Mouse (Mus musculus): ENCODE measurements around the gene Grb10.

Grb10 gene

GRCm38 (mm10) chr11:12038470-12038985 is at the start of gene Grb10:
Gene Grb10, minus strand, starts transcription at chr11:12038683.
- DNase-seq (ENCODE audit: extremely low spot score, low read depth, low spot score) = no peak

- DNase-seq (ENCODE audit: extremely low spot score, low read depth, low spot score) = no peak
These were observed 43.2 kb upstream of the Grb10 start for GRCm38 (mm10) chr11:12081638-12082037.

GRCm38 (mm10) chr11:12079231-12079630 is 40.7 kb upstream of the Grb10 start:
- DNase-seq (ENCODE audit: extremely low spot score, low read depth, low spot score) = no peak

- no peak for DNase-seq (ENCODE audit: extremely low spot score, low read depth, low spot score)
These were observed 37.0 kb upstream of the Grb10 start for GRCm38 (mm10) chr11:12075449-12075848.

GRCm38 (mm10) chr11:12073394-12074226 is 35.1 kb upstream of the Grb10 start:
- DNase-seq (ENCODE audit: extremely low spot score, low read depth, low spot score) = no peak

- no peak for DNase-seq (ENCODE audit: extremely low spot score, low read depth, low spot score)
These were observed 33.8 kb upstream of the Grb10 start for GRCm38 (mm10) chr11:12072322-12072721.

- DNase-seq (ENCODE audit: extremely low spot score, low read depth, low spot score) = no peak
These were observed 20.5 kb upstream of the Grb10 start for GRCm38 (mm10) chr11:12059005-12059404.

- no peak for DNase-seq (ENCODE audit: extremely low spot score, low read depth, low spot score)
These were observed 10.3 kb upstream of the Grb10 start for GRCm38 (mm10) chr11:12048547-12049327.

- no peak for DNase-seq (ENCODE audit: extremely low spot score, low read depth, low spot score)
These were observed 9.7 kb upstream of the Grb10 start for GRCm38 (mm10) chr11:12048135-12048534.

GRCm38 (mm10) chr11:12044245-12044644 is 5.8 kb upstream of the Grb10 start:
- no peak for DNase-seq (ENCODE audit: extremely low spot score, low read depth, low spot score)

- DNase-seq (ENCODE audit: extremely low spot score, low read depth, low spot score) = no peak
These were observed 3.3 kb upstream of the Grb10 start for GRCm38 (mm10) chr11:12041787-12042186.

GRCm38 (mm10) chr11:12041379-12041778 is 2.9 kb upstream of the Grb10 start:
- no peak for DNase-seq (ENCODE audit: extremely low spot score, low read depth, low spot score)

GRCm38 (mm10) chr11:12040391-12040790 is 1.9 kb upstream of the Grb10 start:
- no peak for DNase-seq (ENCODE audit: extremely low spot score, low read depth, low spot score)

GRCm38 (mm10) chr11:12039748-12040147 is 1.3 kb upstream of the Grb10 start:
- no peak for DNase-seq (ENCODE audit: extremely low spot score, low read depth, low spot score)

GRCm38 (mm10) chr11:12039098-12039497 is 615 bp upstream of the Grb10 start:
- no peak for DNase-seq (ENCODE audit: extremely low spot score, low read depth, low spot score)

- no peak for DNase-seq (ENCODE audit: extremely low spot score, low read depth, low spot score)
These were observed 604 bp downstream of the Grb10 start for GRCm38 (mm10) chr11:12037689-12038469.

GRCm38 (mm10) chr11:12037075-12037686 is 1.3 kb downstream of the Grb10 start:
- DNase-seq (ENCODE audit: extremely low spot score, low read depth, low spot score) = no peak

- DNase-seq (ENCODE audit: extremely low spot score, low read depth, low spot score) = no peak
These were observed 2.3 kb downstream of the Grb10 start for GRCm38 (mm10) chr11:12035916-12036910.

GRCm38 (mm10) chr11:12035324-12035723 is 3.2 kb downstream of the Grb10 start:
- no peak for DNase-seq (ENCODE audit: extremely low spot score, low read depth, low spot score)
